Mouse (Mus musculus) liver, embryonic 12.5 days (tissue): ENCODE measurements at regions not wholly inside any gene's neighbourhood (a gene's known extent, or its start where the extent isn't known, plus 50 kb on each side); places are given as distances from the start of the nearest gene placed in this dataset.

ENCODE experiments used
- ATAC-seq: fragments of 200-750 bp; cut with Nextera tagmentation; 2 replicates; pipeline ENCODE4 v1.8.0; 2017; ENCODE audit warnings: moderate number of reproducible peaks, mild to moderate bottlenecking, moderate library complexity
- H3K27ac ChIP-seq: fragments of 300-500 bp; sonication (generic); 2 replicates; pipeline ENCODE4 v1.5.1; 2016; ENCODE audit warnings: mild to moderate bottlenecking
- H3K27me3 ChIP-seq: fragments of 300-500 bp; sonication (generic); replicated peaks from 2 replicates; pipeline ENCODE4 v1.6.1; 2016; ENCODE audit warnings: mild to moderate bottlenecking, moderate library complexity
- H3K36me3 ChIP-seq: fragments of 300-500 bp; sonication (generic); 2 replicates; pipeline ENCODE4 v1.6.1; 2016; ENCODE audit warnings: mild to moderate bottlenecking, moderate library complexity
- H3K4me1 ChIP-seq: fragments of 300-500 bp; sonication (generic); 2 replicates; pipeline ENCODE4 v1.6.1; 2016
- H3K4me2 ChIP-seq: fragments of 300-500 bp; sonication (generic); 2 replicates; pipeline ENCODE4 v1.6.1; 2016; ENCODE audit warnings: mild to moderate bottlenecking, moderate library complexity
- H3K4me3 ChIP-seq: fragments of 300-500 bp; sonication (generic); 2 replicates; pipeline ENCODE4 v1.5.1; 2016; ENCODE audit warnings: mild to moderate bottlenecking, moderate library complexity
- H3K9ac ChIP-seq: fragments of 300-500 bp; sonication (generic); 2 replicates; pipeline ENCODE4 v1.6.1; 2016; ENCODE audit warnings: mild to moderate bottlenecking, moderate library complexity
- H3K9me3 ChIP-seq: fragments of 300-500 bp; sonication (generic); replicated peaks from 2 replicates; pipeline ENCODE4 v1.6.1; 2016; ENCODE audit warnings: mild to moderate bottlenecking, moderate library complexity
- whole genome bisulfite sequencing: fragments of 180-500 bp; shearing (Covaris S2); methylation state at CpG from one replicate; pipeline ENCODE4 v1.1.7; 2016; ENCODE audit not compliant: insufficient replicate concordance; 5-methylcytosine and 5-hydroxymethylcytosine counted together

DNA sequence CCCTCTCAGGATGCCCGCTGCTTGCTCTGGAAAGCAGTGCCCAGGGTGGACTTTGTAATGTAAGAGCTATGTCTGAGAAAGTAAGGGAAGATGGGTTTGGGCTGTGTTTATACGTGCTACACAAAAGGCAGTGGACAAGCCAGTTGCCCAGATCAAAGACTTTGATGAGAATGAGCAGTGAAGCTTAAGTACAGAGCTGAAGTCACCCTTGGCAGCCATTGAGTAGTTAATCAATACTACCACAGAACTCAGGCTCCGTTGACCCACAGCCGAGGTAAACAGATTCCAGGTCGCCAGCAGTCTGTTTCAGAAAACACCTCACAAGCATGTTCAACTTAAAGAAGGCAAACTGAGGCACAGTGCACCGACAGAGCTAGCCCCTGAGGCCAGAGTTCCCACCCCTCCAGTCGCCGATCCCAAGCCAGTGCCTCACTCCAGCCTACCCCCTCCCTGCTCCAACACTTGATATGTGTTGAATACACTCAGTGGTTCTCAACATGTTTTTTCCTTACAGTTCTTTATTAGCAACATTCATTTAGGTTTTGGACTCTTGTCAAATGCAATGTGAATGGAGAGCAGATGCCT, 230.3 kb upstream of the G2e3 start:
- Histone ChIP-seq H3K4me2 (no peak overlapping the region), H3K9ac (no peak overlapping the region), H3K27ac (no peak overlapping the region), H3K36me3 (no peaks in the 10 kb centered on the region), H3K27me3 (no peaks in the 10 kb centered on the region), H3K9me3 (peaks cover 3% of the 10 kb centered on the region; the same call in 1 of the 2 replicates), H3K4me1 (no peaks in the 10 kb centered on the region), H3K4me3 (no peak overlapping the region)
- WGBS: 62% methylated on average over 8 of the region's 8 CpGs
- ATAC-seq: no peak

DNA sequence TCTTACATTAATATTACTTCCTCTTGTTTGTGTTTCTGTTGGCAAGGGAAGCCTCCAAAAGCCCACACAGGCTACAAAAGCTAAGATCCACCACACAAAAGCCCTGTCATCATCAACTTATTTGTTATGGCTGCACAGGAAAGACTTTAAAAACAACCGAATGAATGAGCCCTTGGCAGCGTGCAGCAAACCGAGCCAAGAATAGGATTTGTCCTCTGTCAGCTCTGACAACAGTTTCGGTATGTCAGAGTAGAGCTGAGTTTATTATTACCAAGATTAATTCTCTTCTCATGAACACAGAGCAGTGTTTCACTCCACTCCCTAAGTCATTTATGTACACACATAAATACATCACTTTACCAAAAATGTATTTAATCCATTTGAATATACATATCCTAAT, 236.1 kb upstream of the G2e3 start:
- WGBS: 61% methylated on average over 4 of the region's 4 CpGs
- ATAC-seq: no peak
- Histone ChIP-seq H3K27me3 (no peaks in the 10 kb centered on the region), H3K9me3 (no peaks in the 10 kb centered on the region), H3K4me3 (no peak overlapping the region), H3K4me2 (no peak overlapping the region), H3K27ac (no peak overlapping the region), H3K9ac (no peak overlapping the region), H3K36me3 (no peaks in the 10 kb centered on the region), H3K4me1 (no peaks in the 10 kb centered on the region)

DNA sequence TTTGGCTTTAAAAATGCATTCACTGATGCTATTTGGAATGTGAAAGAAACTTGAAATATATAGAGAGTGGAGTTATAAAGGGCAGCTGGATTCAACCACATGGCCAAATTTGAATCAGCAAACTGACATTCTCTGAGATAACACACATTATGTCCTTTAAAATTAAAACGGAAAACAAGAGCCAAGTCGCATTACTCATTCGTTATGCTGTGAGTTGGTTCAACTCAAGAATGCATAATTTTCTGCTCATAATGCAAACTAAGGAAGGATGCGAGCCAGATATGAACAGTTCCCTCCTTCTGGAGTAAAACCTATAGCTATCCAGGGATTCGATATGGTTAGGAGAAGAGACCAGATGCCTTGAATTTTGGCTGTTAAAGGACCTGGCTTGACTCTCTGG, 239.8 kb upstream of the G2e3 start:
- no peaks in the 10 kb centered on the region for H3K27me3 ChIP-seq
- H3K27ac ChIP-seq: no peak overlapping the region
- no peaks in the 10 kb centered on the region for H3K4me1 ChIP-seq
- no peak overlapping the region for H3K9ac ChIP-seq
- no peak for ATAC-seq
- H3K4me3 ChIP-seq: no peak overlapping the region
- no peaks in the 10 kb centered on the region for H3K36me3 ChIP-seq
- no peaks in the 10 kb centered on the region for H3K9me3 ChIP-seq
- WGBS: 69% methylated on average over 5 of the region's 5 CpGs
- H3K4me2 ChIP-seq: no peak overlapping the region

DNA sequence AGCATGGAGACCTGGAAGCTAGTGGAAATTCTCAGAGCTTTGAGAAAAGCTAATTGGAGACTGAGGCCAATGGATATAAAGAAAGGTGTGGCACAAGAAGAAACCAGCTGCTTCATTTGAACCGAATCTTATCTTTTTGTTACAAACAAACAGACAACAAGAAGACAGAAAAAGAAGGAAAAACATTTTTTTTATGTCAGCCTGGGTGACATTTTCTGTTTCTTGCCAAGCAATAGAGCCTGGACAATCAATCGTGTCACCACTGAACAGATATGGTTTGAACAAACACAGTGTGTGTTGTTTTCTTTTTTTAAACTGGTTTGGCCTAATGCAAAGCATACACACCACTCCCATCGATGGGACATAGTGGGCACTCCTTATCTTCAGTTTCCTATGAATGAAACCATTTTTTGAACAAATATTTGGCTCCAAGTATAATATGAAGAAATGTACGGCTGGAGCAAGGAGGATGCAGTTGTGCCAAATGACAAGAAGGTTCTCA, 244.3 kb upstream of the G2e3 start:
- ATAC-seq: no peak
- Histone ChIP-seq H3K4me2 (no peak overlapping the region), H3K27ac (no peak overlapping the region), H3K9ac (no peak overlapping the region), H3K27me3 (no peaks in the 10 kb centered on the region), H3K9me3 (no peaks in the 10 kb centered on the region), H3K36me3 (no peaks in the 10 kb centered on the region), H3K4me3 (no peak overlapping the region), H3K4me1 (no peaks in the 10 kb centered on the region)
- 57% methylated on average over 4 of the region's 4 CpGs for WGBS

DNA sequence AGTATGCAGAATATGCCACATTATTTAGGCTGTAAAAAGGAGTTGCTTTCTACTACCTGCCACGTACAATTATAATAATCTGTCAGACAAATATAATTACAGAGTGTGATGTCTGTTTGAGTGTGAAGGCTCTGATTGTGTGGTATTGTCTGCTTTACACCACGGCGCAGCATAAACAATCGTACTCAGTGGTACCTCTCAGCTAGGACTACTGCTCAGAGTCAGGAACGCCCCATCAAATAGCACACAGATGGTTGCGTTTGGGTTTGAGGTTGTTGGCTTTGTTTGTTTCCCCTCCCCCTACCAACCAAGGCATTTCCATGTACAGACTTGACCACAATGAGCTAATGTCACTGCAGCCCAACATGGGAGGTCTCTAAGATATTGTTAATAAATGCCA, 246.2 kb upstream of the G2e3 start:
- WGBS: 74% methylated on average over 6 of the region's 6 CpGs
- no peak overlapping the region for H3K9ac ChIP-seq

DNA sequence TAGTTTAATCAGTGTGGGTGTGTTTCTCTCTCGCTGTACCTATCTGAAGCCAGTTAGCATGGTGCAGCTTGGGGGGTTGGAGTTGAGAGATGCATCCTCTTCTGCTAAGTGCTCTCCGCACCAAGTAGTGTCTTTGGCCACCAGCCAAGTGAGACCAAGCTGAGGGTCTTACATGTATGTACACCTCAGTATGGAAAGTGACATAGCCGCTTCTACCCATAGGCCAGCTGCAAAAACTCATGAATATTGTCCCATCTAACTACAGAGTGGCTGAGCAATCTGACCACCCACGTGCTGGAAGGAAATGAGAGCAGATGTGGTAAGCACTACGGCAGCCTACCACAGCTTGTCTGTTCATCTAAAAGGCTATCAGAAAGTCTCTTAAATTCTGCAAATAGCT, 247.0 kb upstream of the G2e3 start:
- Histone ChIP-seq H3K27ac (no peak overlapping the region), H3K9ac (no peak overlapping the region), H3K4me1 (no peaks in the 10 kb centered on the region), H3K27me3 (no peaks in the 10 kb centered on the region), H3K4me2 (no peak overlapping the region), H3K9me3 (no peaks in the 10 kb centered on the region), H3K36me3 (no peaks in the 10 kb centered on the region), H3K4me3 (no peak overlapping the region)
- ATAC-seq: no peak
- 65% methylated on average over 5 of the region's 5 CpGs for WGBS

More for the DNA sequence above, 246.2 kb upstream of the G2e3 start:
- Histone ChIP-seq H3K9me3 (no peaks in the 10 kb centered on the region), H3K36me3 (no peaks in the 10 kb centered on the region), H3K4me1 (no peaks in the 10 kb centered on the region), H3K4me2 (no peak overlapping the region), H3K27me3 (no peaks in the 10 kb centered on the region), H3K4me3 (no peak overlapping the region), H3K27ac (no peak overlapping the region)
- no peak for ATAC-seq

DNA sequence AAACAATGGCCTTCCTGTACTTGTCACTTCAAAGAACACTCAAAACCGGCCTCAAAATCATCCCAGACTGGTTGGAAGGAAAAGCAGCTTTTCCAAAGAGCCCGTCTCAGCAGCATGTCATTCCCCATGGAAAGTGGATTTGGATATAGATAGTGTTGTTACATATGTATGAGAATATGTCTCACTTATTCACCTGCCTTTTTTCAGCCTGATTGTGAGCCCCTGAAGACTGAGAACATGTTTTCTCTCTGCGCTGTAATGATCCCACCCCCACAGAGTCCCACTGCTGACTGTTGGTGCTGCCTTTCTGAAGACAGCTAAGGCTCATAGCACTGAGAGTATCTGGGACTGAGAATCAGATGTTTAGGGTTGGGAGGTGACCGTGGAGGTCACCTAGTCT, 251.9 kb upstream of the G2e3 start:
- WGBS: 61% methylated on average over 4 of the region's 4 CpGs
- ATAC-seq: no peak
- H3K4me1 ChIP-seq: no peaks in the 10 kb centered on the region

DNA sequence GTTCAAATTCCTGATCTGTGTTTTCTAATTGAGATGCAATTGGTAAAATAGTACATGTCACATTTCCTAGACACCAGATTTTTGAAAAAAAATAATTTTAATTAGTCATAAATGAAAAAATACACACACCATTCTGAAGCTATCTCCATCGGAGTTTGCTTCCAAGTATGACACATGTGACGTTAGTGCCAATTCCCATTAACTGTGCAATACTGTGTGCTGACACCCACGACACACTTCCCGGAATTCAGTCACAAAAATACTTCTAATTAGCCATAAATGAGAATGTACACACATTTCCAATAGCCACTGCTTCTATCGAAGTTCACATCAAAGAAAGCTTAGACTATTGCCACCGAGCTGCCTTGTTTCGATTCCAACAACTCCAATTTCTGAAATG, 258.5 kb upstream of the G2e3 start:
- Histone ChIP-seq H3K4me2 (no peak overlapping the region), H3K27me3 (no peaks in the 10 kb centered on the region)
- WGBS: 67% methylated on average over 7 of the region's 7 CpGs

More for the DNA sequence above, 251.9 kb upstream of the G2e3 start:
- H3K27me3 ChIP-seq: no peaks in the 10 kb centered on the region
- no peak overlapping the region for H3K27ac ChIP-seq
- H3K4me2 ChIP-seq: no peak overlapping the region
- H3K4me3 ChIP-seq: no peak overlapping the region
- H3K36me3 ChIP-seq: no peaks in the 10 kb centered on the region
- H3K9ac ChIP-seq: no peak overlapping the region
- H3K9me3 ChIP-seq: no peaks in the 10 kb centered on the region

DNA sequence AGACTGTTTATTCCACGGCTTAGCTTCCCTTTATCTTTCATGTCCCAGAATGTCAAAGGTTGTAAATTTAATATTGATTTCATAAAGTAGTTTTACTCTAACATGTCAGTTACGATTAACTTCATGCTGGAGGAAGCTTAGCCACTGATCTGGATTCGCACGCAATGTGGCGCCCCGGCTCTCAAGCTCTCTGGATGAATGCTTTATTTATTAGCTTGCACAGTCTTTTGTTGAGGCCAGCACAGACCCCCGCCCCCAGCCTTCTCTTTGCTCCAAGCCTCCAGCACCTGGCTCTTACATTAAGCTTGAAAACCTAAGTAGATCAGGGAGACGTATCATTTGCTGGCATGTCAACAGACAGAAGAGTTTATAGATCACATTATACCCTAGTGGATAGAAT, 266.1 kb upstream of the G2e3 start:
- Histone ChIP-seq H3K9ac (no peak overlapping the region), H3K4me2 (no peak overlapping the region), H3K4me3 (no peak overlapping the region), H3K27ac (no peak overlapping the region), H3K4me1 (no peaks in the 10 kb centered on the region), H3K9me3 (no peaks in the 10 kb centered on the region), H3K36me3 (no peaks in the 10 kb centered on the region), H3K27me3 (no peaks in the 10 kb centered on the region)
- WGBS: 71% methylated on average over 8 of the region's 8 CpGs
- no peak for ATAC-seq

More for the DNA sequence above, 258.5 kb upstream of the G2e3 start:
- H3K9ac ChIP-seq: no peak overlapping the region
- H3K4me1 ChIP-seq: no peaks in the 10 kb centered on the region
- H3K36me3 ChIP-seq: no peaks in the 10 kb centered on the region
- H3K9me3 ChIP-seq: no peaks in the 10 kb centered on the region
- H3K27ac ChIP-seq: no peak overlapping the region
- no peak for ATAC-seq
- H3K4me3 ChIP-seq: no peak overlapping the region

DNA sequence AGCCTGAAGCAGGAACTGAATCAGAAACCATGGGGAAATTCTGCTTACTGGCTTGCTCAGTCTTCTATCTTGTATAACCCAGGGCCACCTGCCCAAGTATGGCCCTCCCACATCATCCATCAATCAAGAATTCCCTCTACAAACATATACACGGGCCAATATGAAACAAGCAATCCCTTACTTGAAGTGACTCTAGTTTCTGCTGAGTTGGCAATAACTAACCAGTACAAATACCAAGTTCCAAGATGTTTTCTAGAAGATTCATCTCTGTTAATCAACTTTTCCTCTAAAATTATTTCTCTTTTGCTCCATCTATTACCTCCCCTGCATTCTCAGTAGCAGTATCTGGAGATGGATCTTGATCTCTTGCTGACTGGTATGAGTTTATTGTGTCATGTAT, 274.4 kb upstream of the G2e3 start:
- no peak for ATAC-seq

DNA sequence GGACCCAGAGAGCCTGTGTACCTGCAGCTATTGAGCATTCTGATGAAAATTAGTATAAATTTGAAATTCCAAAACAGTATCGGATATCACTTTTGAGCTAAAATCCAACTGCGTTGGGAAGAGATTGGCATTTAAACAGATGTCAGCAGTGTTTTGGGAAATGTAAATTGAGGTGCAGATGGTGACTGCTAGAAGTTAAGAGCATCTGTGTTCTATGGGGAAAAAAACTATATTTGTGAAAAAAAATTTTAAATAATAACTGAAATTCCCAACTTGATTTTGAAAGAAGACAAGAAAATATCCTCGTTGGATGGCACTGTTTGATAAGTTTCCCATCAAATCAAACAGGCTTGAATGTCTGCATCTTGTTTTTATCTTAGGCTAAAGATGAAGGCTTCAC, 286.9 kb upstream of the G2e3 start:
- WGBS: 67% methylated on average over 3 of the region's 3 CpGs
- Histone ChIP-seq H3K36me3 (no peaks in the 10 kb centered on the region), H3K4me1 (no peaks in the 10 kb centered on the region), H3K4me2 (no peak overlapping the region), H3K27ac (no peak overlapping the region), H3K9ac (no peak overlapping the region), H3K4me3 (no peak overlapping the region), H3K9me3 (no peaks in the 10 kb centered on the region), H3K27me3 (no peaks in the 10 kb centered on the region)
- ATAC-seq: no peak

More for the DNA sequence above, 274.4 kb upstream of the G2e3 start:
- Histone ChIP-seq H3K4me3 (no peak overlapping the region), H3K4me2 (no peak overlapping the region), H3K4me1 (no peaks in the 10 kb centered on the region), H3K27ac (no peak overlapping the region), H3K36me3 (no peaks in the 10 kb centered on the region), H3K27me3 (no peaks in the 10 kb centered on the region), H3K9ac (no peak overlapping the region), H3K9me3 (no peaks in the 10 kb centered on the region)
- 46% methylated on average over 1 of the region's 1 CpGs for WGBS

DNA sequence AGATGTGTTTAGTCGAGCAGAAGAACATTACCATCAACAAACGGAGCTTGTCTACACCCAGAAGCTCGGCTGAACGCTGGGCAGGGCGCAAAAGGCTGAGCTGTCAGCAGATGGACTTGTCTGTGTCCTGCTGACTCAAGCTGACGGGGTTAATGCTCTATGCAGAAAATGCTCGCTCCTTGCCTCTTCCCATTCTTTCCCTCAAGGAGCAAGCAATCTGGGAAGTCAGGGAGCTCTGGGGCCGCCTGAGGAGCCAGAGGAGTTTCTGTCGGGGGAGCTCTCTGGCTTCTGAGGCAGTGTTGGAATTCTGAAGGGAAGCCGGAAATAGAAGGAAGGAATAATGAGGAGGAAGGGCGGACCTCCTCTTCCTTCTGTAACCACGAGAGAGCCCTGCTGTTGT, 289.3 kb upstream of the G2e3 start:
- Histone ChIP-seq H3K27me3 (no peaks in the 10 kb centered on the region), H3K36me3 (no peaks in the 10 kb centered on the region), H3K4me3 (no peak overlapping the region), H3K9me3 (no peaks in the 10 kb centered on the region), H3K4me1 (no peaks in the 10 kb centered on the region), H3K27ac (no peak overlapping the region), H3K9ac (no peak overlapping the region), H3K4me2 (no peak overlapping the region)
- WGBS: 27% methylated on average over 12 of the region's 12 CpGs
- ATAC-seq: no peak

DNA sequence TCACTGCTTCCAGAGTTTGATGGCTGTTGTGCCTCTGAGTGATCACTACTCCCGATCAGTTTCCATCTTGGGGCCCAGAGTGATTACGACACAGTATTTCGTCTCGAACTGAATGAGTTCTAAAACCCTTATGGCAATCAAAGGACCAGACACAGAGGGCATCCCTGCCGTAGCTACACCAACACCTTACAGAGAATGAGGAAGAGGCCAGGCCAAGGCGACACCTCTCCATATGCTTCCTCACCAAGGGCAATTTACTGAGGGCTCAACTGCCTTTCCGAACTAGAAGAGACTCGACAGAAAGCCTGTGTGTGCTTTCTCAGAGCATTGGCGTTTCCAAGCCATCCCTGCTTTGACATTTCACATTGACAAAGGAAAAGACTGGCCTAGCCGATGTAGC, 289.8 kb upstream of the G2e3 start:
- Histone ChIP-seq H3K9me3 (no peaks in the 10 kb centered on the region), H3K27me3 (no peaks in the 10 kb centered on the region), H3K4me1 (no peaks in the 10 kb centered on the region), H3K4me3 (no peak overlapping the region), H3K36me3 (no peaks in the 10 kb centered on the region), H3K27ac (no peak overlapping the region), H3K4me2 (no peak overlapping the region), H3K9ac (no peak overlapping the region)
- no peak for ATAC-seq
- 48% methylated on average over 10 of the region's 10 CpGs for WGBS
